Mouse (Mus musculus) forebrain, embryonic 12.5 days (tissue): ENCODE measurements around the gene Tango6. TPM values are rescaled to one million over a fixed set of nuclear protein-coding genes. Genes with fewer than 3 reads are reported as not detected.

ENCODE experiments used
- ATAC-seq: fragments of 200-750 bp; cut with Nextera tagmentation; 2 replicates; pipeline ENCODE4 v1.8.0; 2017; ENCODE audit warnings: moderate TSS enrichment; ENCODE audit not compliant: low FRiP score
- H3K27ac ChIP-seq: fragments of 300-500 bp; sonication (generic); 2 replicates; pipeline ENCODE4 v1.5.1; 2016; ENCODE audit warnings: mild to moderate bottlenecking
- H3K27me3 ChIP-seq: fragments of 300-500 bp; sonication (generic); 2 replicates; pipeline ENCODE4 v1.6.1; 2016; ENCODE audit warnings: mild to moderate bottlenecking
- H3K36me3 ChIP-seq: fragments of 300-500 bp; sonication (generic); replicated peaks from 2 replicates; pipeline ENCODE4 v1.6.1; 2016; ENCODE audit warnings: mild to moderate bottlenecking
- H3K4me1 ChIP-seq: fragments of 300-500 bp; sonication (generic); 2 replicates; pipeline ENCODE4 v1.6.1; 2016
- H3K4me2 ChIP-seq: fragments of 300-500 bp; sonication (generic); 2 replicates; pipeline ENCODE4 v1.6.1; 2016; ENCODE audit warnings: mild to moderate bottlenecking, moderate library complexity
- H3K4me3 ChIP-seq: fragments of 300-500 bp; sonication (generic); replicated peaks from 2 replicates; pipeline ENCODE4 v1.5.1; 2016; ENCODE audit warnings: mild to moderate bottlenecking
- H3K9ac ChIP-seq: fragments of 300-500 bp; sonication (generic); 2 replicates; pipeline ENCODE4 v1.6.1; 2016; ENCODE audit warnings: mild to moderate bottlenecking
- H3K9me3 ChIP-seq: fragments of 300-500 bp; sonication (generic); 2 replicates; pipeline ENCODE4 v1.6.1; 2016
- WGBS: fragments of 180-500 bp; shearing (Covaris S2); methylation state at CpG from one replicate; pipeline ENCODE4 v1.1.7; 2016; 5-methylcytosine and 5-hydroxymethylcytosine counted together
- polyA plus RNA-seq: library from polyadenylated mRNA; unstranded; fragments of >200 nt; fragmentation: Nextera tagmentation; extraction: Ambion mirVana; gene quantifications from 2 replicates; pipeline ENCODE4 v1.2.1, GENCODE M21; 2016

Tango6 gene
- polyA plus RNA-seq, 1 experiment from 2014 or later, result 9.9 TPM

DNA sequence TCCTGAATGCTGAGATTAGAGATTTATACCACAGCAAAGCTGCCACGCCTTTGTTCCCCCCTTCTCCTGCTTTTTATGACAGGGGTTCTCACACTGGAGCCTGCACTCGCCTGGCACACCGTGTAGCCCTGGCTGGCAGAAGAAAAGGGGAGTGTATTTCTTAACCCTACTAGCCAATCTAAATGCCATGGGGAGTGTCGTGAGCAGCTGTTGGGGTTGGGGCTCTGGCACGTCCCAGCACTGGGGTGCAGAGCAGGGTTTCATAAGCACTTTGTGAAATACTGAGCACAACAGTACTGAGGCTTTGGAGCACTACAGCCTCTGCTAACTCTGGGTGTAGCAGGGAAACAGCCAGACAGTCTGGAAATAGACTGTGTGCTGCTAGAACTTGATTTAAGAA lies 216.6 kb downstream of the Tango6 start:
- H3K4me1 ChIP-seq, result peaks cover 5% of the 10 kb centered on the region

More for the DNA sequence above, 216.6 kb downstream of the Tango6 start:
- WGBS, result 95% methylated on average over 5 of the region's 5 CpGs
- Histone ChIP-seq H3K27ac (no peak overlapping the region), H3K9me3 (no peaks in the 10 kb centered on the region), H3K4me2 (no peak overlapping the region), H3K36me3 (peaks cover 85% of the 10 kb centered on the region), H3K9ac (no peak overlapping the region), H3K27me3 (no peaks in the 10 kb centered on the region), H3K4me3 (no peak overlapping the region)
- no peak for ATAC-seq

Other genes with a start within 250 kb of the Tango6 start
- gene 6030452D12Rik, start 182.5 kb upstream of the Tango6 start, polyA plus RNA-seq, result not detected in 2 replicates
- 2.5 and 3.5 TPM in 2 replicates for gene Cdh3, start 172.2 kb upstream of the Tango6 start, polyA plus RNA-seq
- gene Gm10073, start 109.6 kb upstream of the Tango6 start, polyA plus RNA-seq, result 3.4 and 4.6 TPM in 2 replicates
- gene Cdh1, start 79.7 kb upstream of the Tango6 start, polyA plus RNA-seq, result 3.9 and 4.2 TPM in 2 replicates
- gene Has3, start 187.2 kb downstream of the Tango6 start, polyA plus RNA-seq, result 0.56 and 0.62 TPM in 2 replicates
- gene Utp4, start 210.6 kb downstream of the Tango6 start, polyA plus RNA-seq, result 59.4 and 59.6 TPM in 2 replicates